Mouse (Mus musculus): Measurements from ENCODE around the gene Plpp3.

DNA sequence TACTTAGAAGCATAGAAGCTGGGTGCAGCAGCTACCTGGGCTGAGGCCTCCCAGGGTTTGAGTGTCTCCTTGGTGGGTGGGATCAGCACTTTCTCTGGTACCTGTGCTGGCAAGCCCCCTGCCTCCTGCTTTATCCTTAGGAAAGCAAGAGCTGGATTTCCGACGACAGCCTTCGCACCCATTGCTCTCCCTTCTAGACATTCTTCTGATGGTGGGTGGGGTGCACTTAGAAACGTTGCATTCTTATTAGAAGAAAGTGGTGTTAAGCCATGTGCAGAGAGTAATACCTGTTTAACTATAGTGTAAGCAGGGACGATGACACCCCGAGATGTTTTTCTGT is 2.4 kb downstream of the Plpp3 start:
- TF ChIP-seq POLR2A (IDR thresholded peaks at IDR 0.05; ENCODE audit: insufficient read depth, low read depth, low read length), result no peak
- no peak for TF ChIP-seq CTCF (IDR thresholded peaks at IDR 0.05; ENCODE audit: insufficient read depth, low read depth, low read length)

Data from olfactory bulb, adult 2 months (tissue).